Mouse (Mus musculus) embryo, embryonic 11.5 days (tissue): ENCODE measurements around the gene Lin37.

Experiments
- DNase-seq: peaks from one replicate; pipeline ENCODE4 v3.0.0-alpha.2; 2012; ENCODE audit warnings: low read depth, low spot score

Gene Lin37

DNA sequence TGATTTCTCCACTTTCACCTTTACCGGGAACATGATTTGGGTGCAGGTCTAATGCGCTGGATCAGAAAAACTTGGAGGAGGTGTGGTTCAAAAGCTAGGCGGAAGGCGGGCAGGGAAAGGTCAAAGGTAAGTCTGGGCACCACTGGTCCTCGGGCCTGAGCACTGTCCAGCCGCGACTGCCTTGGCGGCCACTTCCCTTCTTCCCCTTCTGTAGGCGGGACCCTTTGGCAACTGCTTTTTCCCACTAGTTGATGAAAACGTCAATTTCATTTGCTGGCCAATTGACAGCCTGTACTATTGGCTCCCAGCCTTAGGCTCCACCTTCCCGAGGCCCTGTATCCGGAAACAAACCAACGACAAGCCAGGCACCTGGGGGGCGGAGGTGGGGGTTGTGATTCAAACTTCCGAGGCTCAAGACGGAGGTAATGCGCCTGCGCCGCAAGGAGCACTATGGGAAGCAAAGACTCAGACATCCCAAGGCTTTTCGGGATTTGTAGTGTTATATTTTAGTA lies at the start of gene Lin37:
Lin37 (minus strand) TSS at position 396 of the 512 bp plus-strand sequence.
- DNase-seq = peak; percentile 93

DNA sequence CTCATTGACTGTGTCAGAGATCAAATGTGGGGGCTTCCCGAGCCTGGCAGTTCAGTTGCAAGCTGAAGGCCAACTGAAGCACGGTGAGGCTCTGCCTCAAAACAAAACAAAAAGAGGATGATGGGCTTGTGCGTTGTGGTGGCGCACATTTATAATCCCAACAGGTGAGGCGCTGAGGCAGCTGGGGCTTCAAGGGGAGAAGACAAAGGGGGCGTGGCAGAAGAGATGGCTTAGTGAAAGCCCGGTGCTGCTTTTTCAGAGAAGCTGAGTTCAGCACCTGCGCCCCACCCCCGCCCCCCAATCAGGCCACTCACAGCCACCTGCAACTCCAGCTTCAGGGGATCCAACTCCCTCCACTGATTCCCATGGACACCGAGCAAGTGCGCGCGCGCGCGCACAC lies 48.8 kb upstream of the Lin37 start:
- no peak for DNase-seq

- no peak for DNase-seq
Measured at GRCm38 (mm10) chr7:30607706-30608309, 48.2 kb upstream of the Lin37 start.

DNA sequence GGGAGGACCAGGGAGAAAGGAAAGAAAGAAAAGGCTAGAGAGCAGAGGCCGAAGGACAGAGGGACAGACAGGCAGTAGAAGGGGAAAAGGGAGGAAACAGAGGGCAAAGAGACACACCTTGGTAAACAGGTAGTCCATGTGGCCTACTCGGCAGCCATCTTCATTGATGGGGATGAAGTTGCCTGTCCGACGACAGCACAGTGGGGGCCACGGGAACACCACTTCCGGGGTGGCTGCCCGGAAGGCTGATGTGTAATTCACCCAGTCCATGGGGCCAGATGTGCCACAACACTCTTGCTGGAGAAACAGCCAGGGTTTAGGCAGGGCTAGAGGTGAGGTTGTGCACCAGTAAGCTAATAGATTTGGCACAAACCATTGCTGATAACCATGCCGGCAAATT lies 45.3 kb upstream of the Lin37 start:
- DNase-seq = no peak

GRCm38 (mm10) chr7:30604424-30604823 lies 44.8 kb upstream of the Lin37 start:
- no peak for DNase-seq

GRCm38 (mm10) chr7:30602583-30602982 lies 42.9 kb upstream of the Lin37 start:
- DNase-seq = no peak

DNA sequence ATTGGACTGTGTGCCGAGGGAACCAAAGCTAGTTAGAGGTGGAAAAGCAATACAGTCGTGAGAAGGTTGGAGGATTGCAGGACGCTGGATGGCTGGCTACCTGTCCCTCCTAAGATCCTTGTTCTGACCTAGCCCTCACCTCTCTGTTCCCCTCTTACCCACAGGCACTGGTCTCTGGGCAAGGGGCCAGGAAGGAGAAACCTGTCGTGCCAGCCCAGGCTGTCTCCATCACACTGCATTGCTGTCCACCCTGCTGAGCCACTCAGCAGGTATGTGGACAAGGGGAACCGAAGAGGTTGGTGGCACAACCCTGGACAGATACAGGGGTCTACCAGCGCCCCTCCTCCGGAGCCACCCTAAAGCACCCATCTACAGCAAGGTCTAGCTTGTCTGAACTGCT lies 41.0 kb upstream of the Lin37 start:
- DNase-seq = no peak

GRCm38 (mm10) chr7:30599933-30600353 lies 40.3 kb upstream of the Lin37 start:
- peak; percentile 74 for DNase-seq

GRCm38 (mm10) chr7:30598786-30599185 lies 39.1 kb upstream of the Lin37 start, which contains the start of gene Zbtb32:
TSS of gene Zbtb32 (minus strand) at chr7:30598909.
- DNase-seq = no peak

DNA sequence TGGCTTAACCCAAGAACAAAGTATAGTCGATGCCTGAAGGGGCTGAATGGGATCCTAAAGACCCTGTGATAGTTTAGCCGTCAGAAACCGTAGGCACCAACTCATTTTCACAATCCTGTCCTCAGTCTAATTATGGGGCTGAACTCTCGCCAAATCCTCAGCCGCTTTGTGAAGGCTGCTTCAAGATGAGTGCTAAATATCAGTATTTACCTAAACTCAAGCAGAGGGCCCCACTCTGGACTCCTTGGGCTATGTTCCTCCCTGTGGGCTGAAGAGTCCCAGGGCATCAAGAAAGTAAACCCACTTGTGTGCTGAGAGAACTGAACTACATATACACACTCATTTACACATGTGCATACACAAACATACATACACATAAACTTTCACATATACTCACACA lies 37.2 kb upstream of the Lin37 start:
- no peak for DNase-seq

DNA sequence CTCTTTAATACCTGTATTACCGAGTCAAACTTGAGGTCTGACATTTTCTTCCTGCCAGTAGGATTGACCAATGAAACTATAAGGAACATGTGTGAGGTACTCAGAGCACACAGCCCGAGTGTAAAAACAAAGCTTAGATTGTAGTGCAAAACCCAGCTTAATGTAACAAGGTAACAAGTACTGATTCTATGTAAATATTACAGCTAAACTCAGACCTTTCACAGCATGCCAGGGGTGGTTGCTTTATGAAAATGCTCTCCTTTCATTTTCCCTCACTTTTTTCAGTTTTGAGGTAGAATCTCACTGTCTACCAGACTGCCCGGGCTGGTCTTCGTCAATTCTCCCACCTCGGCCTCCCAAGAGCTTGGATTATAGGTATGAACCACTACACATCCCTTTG lies 36.5 kb upstream of the Lin37 start:
- DNase-seq = no peak

DNA sequence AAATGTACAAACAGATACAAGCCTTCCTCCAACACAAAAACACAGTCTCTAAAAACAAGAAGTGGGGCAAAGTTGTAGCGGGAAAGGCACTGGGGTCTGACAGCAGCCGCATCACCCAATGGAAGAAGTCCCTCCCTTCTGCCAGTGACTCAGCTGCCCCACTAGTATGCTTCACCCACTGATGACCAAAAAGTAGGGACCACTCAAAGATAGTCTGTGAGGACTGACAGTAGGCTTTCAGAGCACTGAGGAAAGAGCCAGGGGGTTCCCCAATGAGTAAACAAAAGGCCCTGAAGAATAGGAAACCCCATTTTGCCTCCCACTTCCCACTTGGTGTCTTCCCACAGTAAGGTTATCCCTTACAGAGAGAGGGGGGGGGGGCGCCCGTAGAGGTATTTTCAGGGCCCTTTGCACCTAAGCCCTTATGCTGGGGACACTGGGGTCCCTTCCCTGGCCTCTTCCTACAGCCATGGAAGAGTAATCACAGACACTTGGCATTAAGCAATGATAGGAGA lies 34.9 kb upstream of the Lin37 start:
- DNase-seq = no peak

DNA sequence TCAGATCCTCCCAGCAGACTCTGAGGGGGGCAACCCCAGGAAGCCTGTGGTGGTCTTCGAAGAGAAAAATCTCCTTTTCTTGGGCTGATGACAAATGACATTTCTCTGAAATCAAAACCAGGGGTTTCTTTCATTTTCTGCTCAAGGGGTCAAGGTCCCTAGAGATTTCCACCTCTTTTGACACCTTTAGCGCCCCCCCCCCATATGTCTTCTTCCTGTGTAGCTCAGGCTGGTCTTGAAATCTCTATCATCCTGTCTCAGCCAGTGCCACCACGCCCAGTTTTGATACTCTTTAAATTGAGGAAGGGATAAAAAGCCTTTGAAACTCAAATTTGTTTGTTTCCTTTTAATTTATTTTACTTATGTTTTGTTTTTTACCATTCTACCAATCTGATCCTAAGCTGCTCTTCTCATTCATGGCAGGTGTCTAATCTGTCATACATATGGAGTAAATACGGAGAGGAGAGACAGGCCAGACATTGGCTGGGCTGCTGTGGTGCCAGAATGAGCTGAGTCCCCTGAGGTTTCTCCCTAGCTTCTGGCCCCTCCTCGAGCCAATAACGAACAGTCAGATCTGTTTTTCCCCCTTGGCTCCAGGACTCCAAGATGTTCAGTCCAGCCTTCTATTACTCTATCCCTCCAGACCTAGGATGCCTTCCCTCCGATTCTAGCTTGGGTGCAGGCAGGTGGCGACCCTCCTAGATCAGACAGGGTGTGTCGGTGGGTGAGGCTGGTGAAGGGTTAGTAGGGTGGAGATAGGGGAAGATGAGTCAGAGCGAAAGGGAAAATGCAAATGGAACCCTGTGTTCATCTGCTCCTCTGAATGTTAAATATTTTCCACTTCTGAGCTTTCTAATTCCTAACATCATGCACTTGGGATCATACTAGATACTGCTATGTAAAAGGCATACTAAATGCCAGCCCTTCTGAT lies 34.2 kb upstream of the Lin37 start:
- DNase-seq = no peak

- no peak for DNase-seq
Measured at GRCm38 (mm10) chr7:30592772-30593423, 33.3 kb upstream of the Lin37 start.

DNA sequence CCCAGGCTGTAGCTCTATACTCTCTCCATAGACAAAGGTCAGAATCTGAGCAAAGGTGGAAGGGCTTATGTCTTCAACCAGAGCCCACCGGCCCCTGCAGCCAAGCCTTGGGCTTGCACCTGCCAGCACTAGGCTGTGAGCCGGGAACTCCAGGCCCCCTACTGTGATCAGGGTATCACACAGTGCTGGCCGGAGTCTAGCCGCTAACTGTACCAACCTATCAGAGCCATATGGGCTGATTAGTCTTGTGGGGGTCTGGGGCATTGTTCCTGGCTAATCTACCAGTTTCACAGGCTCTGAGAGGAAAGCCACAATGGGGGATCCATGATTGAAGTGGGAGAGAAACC lies 31.9 kb upstream of the Lin37 start:
- no peak for DNase-seq

GRCm38 (mm10) chr7:30590927-30591604 lies 31.4 kb upstream of the Lin37 start:
- no peak for DNase-seq

DNA sequence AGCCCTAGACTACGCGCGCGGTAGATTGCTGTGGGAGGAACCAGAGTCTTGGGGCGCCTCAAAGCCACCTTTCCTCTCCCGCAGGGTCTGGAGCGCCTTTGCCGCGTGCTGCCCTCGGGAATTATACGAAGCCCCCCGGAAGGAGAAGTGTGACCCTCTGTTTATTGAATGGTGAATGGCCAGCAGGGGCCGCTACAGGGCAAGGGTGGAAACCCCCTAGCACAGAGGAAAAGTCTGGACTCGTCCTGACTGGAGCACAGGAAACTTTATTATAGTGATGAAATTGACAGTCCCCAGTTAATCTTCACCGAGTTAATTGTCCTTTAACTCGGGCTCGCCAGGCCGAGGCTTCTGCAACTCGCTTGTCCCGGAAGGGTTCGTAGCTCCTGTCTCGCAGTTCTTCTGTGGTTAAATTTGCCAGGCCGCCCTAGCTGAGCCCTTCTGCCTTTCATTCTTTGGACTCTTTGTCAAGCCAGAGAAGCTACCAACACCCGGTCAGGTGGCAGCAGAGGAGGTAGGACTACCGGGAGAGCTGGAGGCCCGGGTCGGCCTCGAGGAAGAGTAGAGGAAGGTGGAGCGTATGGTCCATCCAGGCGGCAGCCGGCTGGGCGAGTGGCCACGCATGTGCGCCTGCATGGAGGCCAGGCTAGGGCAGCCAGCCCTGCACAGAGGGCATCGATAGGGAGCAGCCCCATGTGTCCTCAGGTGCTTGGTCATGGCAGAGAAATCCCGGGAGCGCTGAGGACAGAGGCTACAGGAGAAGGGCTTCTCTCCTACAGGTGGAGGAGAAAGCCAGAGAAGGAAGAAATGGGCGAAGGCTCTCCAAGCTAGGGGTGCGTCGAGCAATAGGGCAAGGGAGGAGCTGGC lies 30.0 kb upstream of the Lin37 start:
- peak; percentile 80 for DNase-seq

DNA sequence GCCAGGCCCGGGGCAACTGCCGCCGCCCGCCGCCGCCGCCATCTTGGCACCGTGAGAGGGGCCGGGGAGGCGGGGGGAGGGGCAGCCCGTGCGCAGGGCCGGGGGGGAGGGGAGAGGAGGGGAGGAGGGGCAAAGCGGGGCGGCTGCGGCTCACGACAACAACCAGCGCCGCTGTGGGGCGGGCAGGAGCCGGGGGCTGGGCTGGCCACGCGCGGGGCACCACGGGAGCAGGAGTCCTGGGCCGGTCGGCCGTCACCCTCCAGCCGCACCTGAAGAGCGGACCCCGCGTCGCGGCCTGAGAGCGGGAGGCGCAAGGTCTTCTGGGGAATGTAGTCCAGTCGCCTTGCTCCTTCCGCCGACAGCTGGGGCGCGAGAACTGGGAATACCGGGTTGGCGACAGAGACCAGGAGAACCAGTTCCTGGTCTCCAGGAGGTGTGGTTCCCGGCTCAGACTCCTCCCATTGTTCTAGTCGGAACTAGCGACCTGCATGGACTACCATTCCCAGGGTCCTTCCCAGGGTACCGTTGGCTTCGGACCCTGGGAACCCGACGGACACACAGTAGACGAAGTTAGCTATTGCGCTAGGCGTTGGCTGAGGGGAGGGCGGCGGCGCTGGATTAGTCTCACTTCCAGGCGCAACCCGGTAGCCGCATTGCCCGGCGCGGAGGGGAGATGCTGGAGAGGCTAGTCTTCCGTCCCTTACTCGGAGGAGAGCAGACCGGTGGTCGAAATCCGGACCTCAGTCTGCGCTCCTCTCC lies 29.2 kb upstream of the Lin37 start, which contains the start of gene Kmt2b:
Kmt2b (minus strand) TSS at position 51 of the 759 bp plus-strand sequence.
- DNase-seq = peak; percentile 92

GRCm38 (mm10) chr7:30587842-30588667 lies 28.4 kb upstream of the Lin37 start:
- no peak for DNase-seq
